Mouse (Mus musculus) intestine, embryonic 16.5 days (tissue): ENCODE data around the gene Krtap5-4. TPM values are rescaled to one million over a fixed set of nuclear protein-coding genes. Genes with fewer than 3 reads are reported as not detected.
A peak's percentile ranks its signal among the peaks of the same experiment; 100 is the strongest.
"Not testable (repeated sequence)": the region's sequence is repeated elsewhere in the genome, so short reads cannot be mapped to it uniquely, and the experiment has no call there.

ENCODE experiments used
- ATAC-seq: fragments of 200-750 bp; cut with Nextera tagmentation; 2 replicates; pipeline ENCODE4 v1.8.0; 2017; ENCODE audit warnings: moderate TSS enrichment, moderate library complexity
- H3K27ac ChIP-seq: fragments of 300-500 bp; sonication (generic); 2 replicates; pipeline ENCODE4 v1.5.1; 2014; ENCODE audit warnings: mild to moderate bottlenecking, low read length
- H3K27me3 ChIP-seq: fragments of 300-500 bp; sonication (generic); replicated peaks from 2 replicates; pipeline ENCODE4 v1.6.1; 2014; ENCODE audit warnings: low read length, control low read depth, mixed read lengths; ENCODE audit not compliant: control insufficient read depth, insufficient read depth
- H3K36me3 ChIP-seq: fragments of 300-500 bp; sonication (generic); 2 replicates; pipeline ENCODE4 v1.6.1; 2014; ENCODE audit warnings: low read length, control low read depth; ENCODE audit not compliant: control insufficient read depth, insufficient read depth
- H3K4me1 ChIP-seq: fragments of 300-500 bp; sonication (generic); 2 replicates; pipeline ENCODE4 v1.6.1; 2014; ENCODE audit warnings: low read length, control low read depth, mixed read lengths; ENCODE audit not compliant: control insufficient read depth, insufficient read depth
- H3K4me2 ChIP-seq: fragments of 300-500 bp; sonication (generic); 2 replicates; pipeline ENCODE4 v1.6.1; 2014; ENCODE audit warnings: low read depth, low read length, control low read depth
- H3K4me3 ChIP-seq: fragments of 300-500 bp; sonication (generic); 2 replicates; pipeline ENCODE4 v1.5.1; 2014; ENCODE audit warnings: mild to moderate bottlenecking, low read length
- H3K9ac ChIP-seq: fragments of 300-500 bp; sonication (generic); 2 replicates; pipeline ENCODE4 v1.6.1; 2014; ENCODE audit warnings: low read depth, low read length
- H3K9me3 ChIP-seq: fragments of 300-500 bp; sonication (generic); 2 replicates; pipeline ENCODE4 v1.6.1; 2016; ENCODE audit warnings: low read length, control low read depth; ENCODE audit not compliant: control insufficient read depth
- WGBS: fragments of 180-500 bp; shearing (Covaris S2); extraction: QIAGEN DNeasy Blood & Tissue Kit; methylation state at CpG from one replicate; pipeline ENCODE4 v1.1.7; 2014; 5-methylcytosine and 5-hydroxymethylcytosine counted together
- polyA plus RNA-seq: library from polyadenylated mRNA; unstranded; fragments of >200 nt; fragmentation: Nextera tagmentation; extraction: Ambion mirVana; gene quantifications from 2 replicates; pipeline ENCODE4 v1.2.1, GENCODE M21; 2015

Gene Krtap5-4
- polyA plus RNA-seq, result not detected in 2 replicates

DNA sequence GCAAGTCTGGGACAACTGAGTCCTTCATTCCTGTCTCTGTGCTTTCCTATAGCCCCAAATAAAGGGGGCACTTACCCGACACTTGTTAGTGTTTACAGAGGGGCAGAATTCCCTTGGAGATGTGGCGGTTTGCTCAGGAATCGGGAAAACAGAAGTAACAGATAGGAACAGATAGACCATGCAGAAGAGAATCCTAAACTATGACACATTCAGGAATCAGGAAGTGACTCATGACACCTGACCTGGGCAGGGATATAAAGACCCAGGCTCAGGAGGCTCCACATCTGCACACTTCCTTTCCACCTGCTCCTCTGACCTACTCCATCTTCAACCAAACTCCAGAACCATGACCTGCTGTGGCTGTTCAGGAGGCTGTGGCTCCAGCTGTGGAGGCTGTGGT is at the start of gene Krtap5-4:
Krtap5-4 (plus strand) TSS at position 301 of the 400 bp plus-strand sequence.
- Histone ChIP-seq H3K4me3 (no peak within 1 kb of the TSS), H3K36me3 (no peaks in the 10 kb centered on the region), H3K9ac (no peak within 1 kb of the TSS), H3K9me3 (no peaks in the 10 kb centered on the region), H3K27me3 (no peaks in the 10 kb centered on the region), H3K4me1 (no peaks in the 10 kb centered on the region), H3K27ac (no peak within 1 kb of the TSS), H3K4me2 (no peak within 1 kb of the TSS)
- 49% methylated on average over 3 of the region's 3 CpGs for WGBS
- ATAC-seq, result no peak

DNA sequence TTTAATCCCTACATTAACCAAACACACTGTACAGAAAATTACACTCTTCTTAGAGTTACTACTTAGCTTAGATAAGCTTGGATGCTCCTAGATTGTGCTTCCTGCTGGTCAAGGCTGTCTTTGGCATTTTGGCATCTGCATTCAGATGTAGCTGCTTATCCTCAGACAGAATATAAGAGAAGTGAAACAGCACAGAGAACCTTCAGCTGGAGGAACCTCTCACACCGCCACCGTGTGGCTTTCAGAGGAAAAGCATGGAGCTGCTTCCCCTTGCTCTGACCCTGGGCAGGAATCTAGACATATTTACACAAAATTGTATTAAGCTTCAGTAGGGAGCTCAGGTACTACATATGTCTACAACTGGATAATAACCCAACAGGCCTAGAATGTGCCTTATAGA is 47.8 kb upstream of the Krtap5-4 start:
- no peak overlapping the region for H3K4me3 ChIP-seq
- no peaks in the 10 kb centered on the region for H3K4me1 ChIP-seq
- no peaks in the 10 kb centered on the region for H3K9me3 ChIP-seq
- no peak overlapping the region for H3K4me2 ChIP-seq
- H3K27ac ChIP-seq, result no peak overlapping the region
- no peak overlapping the region for H3K9ac ChIP-seq
- H3K36me3 ChIP-seq, result no peaks in the 10 kb centered on the region
- WGBS, result 0% methylated on average over 2 of the region's 2 CpGs
- H3K27me3 ChIP-seq, result no peaks in the 10 kb centered on the region; the same call in 1 of the 2 replicates
- no peak for ATAC-seq

DNA sequence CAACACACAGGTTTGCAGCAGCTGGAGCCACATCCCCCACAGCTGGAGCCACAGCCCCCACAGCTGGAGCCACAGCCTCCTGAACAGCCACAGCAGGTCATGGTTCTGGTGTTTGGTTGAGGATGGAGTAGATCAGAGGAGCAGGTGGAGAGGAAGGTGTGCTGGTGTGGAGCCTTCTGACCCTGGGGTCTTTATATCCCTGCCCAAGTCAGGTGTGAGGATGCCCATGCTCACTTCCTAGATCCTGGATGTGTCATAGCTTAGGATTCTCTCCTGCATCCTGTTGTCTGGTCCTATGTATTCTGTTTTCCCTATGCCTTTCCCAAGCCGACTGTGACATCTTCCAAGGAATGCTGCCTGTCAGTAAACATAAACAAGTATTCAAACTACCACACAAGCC is 45.1 kb upstream of the Krtap5-4 start, which contains the start of gene Gm2431:
Gm2431 (minus strand) TSS at position 101 of the 400 bp plus-strand sequence.
- 21% methylated on average over 1 of the region's 1 CpGs for WGBS

DNA sequence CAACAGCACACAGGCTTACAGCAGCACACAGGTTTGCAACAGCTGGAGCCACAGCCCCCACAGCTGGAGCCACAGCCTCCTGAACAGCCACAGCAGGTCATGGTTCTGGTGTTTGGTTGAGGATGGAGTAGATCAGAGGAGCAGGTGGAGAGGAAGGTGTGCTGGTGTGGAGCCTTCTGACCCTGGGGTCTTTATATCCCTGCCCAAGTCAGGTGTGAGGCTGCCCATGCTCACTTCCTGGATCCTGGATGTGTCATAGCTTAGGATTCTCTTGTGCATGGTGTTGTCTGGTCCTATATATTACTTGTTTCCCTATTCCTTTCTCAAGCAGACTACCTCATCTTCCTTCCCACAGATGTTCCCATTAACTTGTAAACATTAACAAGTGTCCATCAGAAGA is 29.1 kb upstream of the Krtap5-4 start, which contains the start of gene Gm4559:
Gm4559 (minus strand) TSS at position 101 of the 400 bp plus-strand sequence.
- not testable (repeated sequence) for H3K9ac ChIP-seq, H3K27ac ChIP-seq, H3K4me1 ChIP-seq, H3K9me3 ChIP-seq, H3K27me3 ChIP-seq, H3K4me3 ChIP-seq, H3K36me3 ChIP-seq, H3K4me2 ChIP-seq, ATAC-seq

More for the DNA sequence above, 45.1 kb upstream of the Krtap5-4 start, which contains the start of gene Gm2431:
- ATAC-seq, H3K4me3 ChIP-seq, H3K36me3 ChIP-seq, H3K4me2 ChIP-seq, H3K9me3 ChIP-seq, H3K27me3 ChIP-seq, H3K27ac ChIP-seq, H3K4me1 ChIP-seq, H3K9ac ChIP-seq: not testable (repeated sequence)

DNA sequence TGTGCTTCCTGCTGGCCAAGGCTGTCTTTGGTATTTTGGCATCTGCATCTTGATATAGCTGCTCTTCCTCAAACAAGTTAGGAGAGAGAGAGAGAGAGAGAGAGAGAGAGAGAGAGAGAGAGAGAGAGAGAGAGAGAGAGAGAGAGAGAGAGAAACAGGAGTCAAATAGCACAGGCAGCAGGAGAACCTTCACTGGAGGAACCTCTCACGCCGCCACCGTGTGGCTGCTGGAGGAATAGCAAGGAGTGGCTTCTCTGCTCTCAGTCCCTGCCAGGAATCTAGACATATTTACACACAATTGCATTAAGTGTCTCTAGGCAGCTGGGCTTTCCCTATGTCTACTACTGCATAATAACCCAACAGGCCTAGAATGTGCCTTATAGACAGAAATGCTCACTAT is 25.2 kb upstream of the Krtap5-4 start:
- WGBS, result 0% methylated on average over 3 of the region's 3 CpGs
- not testable (repeated sequence) for H3K9me3 ChIP-seq, H3K9ac ChIP-seq, H3K27me3 ChIP-seq, H3K4me1 ChIP-seq, H3K27ac ChIP-seq, H3K4me3 ChIP-seq, H3K4me2 ChIP-seq, H3K36me3 ChIP-seq
- peak; percentile 42 for ATAC-seq

DNA sequence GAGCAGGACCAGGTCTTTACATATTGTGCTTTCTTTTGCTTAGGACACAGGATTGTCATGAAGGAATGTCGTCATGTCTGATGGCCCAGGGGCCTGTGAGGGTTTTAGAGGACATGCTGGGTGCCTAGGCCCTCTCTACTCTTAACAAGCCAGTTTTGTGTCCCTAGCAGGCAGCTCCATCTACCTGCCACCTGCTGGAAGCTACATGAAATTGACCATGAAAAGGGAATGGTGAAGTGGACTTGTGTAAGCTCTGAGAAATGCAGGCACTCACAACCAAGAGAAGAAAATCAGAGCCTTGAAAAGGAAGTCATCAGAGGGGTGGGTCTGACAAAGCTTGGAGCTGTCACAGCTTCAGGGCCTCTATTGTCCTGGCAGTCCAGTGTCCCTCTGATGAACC is 24.1 kb upstream of the Krtap5-4 start:
- not testable (repeated sequence) for H3K4me1 ChIP-seq, H3K27me3 ChIP-seq, H3K4me3 ChIP-seq, ATAC-seq, H3K36me3 ChIP-seq, H3K27ac ChIP-seq, H3K9me3 ChIP-seq, H3K9ac ChIP-seq, H3K4me2 ChIP-seq
- WGBS, result 73% methylated on average over 1 of the region's 1 CpGs

DNA sequence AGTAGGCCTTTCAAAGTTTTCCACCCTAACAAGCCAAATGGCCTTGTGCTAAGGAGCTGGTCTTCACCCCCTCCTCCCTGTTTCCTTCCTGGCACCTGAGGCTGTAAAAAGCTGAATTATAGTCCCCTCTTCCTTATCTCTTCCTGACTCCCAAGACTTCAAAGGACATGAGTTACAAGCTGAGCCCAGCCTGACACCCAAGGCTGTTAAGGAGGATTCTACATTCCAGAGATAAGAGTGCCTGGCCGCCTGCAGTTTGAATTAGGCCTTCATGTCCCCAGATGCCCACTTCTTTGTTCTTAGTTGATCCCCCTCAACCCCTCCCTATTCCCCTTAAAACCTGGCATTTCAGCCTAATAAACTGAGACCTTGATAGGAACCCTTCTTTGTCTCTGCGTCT is 20.5 kb upstream of the Krtap5-4 start:
- H3K4me3 ChIP-seq, H3K4me2 ChIP-seq: not testable (repeated sequence)
- WGBS, result 32% methylated on average over 2 of the region's 2 CpGs

DNA sequence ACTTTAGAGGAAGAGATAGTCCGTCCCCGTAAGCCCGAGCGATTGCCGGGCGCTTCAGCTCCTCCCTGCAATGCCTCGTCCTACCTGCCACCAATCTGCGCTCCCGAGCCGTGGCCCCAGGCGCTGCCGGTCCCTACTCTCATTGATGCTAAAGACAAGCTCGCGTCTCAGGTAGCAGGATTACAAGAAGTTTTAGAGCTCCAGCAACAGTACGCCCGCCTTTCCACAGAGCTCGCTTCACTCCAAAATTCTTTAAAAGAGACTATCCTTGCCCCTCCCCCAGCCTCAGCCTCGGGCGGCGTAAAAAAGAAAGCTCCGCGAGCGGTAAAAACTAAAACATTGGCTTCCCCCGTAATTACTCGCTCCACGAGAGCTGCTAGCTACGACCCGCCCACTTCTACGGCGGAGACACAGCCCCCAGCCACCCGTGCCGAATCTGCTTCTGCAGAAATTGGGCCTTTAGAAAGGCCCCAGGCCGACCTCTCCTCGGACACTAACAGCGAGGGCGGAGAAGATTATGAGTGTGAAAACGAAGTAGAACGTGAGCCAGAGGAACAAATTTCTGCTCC is 19.2 kb upstream of the Krtap5-4 start:
- under 1% methylated on average over 38 of the region's 38 CpGs for WGBS
- Histone ChIP-seq H3K9me3 (no peaks in the 10 kb centered on the region), H3K4me1 (peaks cover 14% of the 10 kb centered on the region; the same call in 1 of the 2 replicates), H3K27ac (peak overlapping the region; percentile 86), H3K36me3 (no peaks in the 10 kb centered on the region), H3K9ac (peak overlapping the region; percentile 74), H3K4me2 (peak overlapping the region; percentile 85), H3K27me3 (no peaks in the 10 kb centered on the region), H3K4me3 (peak overlapping the region; percentile 62)
- peak; percentile 71 for ATAC-seq

More for the DNA sequence above, 20.5 kb upstream of the Krtap5-4 start:
- H3K4me1 ChIP-seq, result peaks cover 14% of the 10 kb centered on the region; the same call in 1 of the 2 replicates
- not testable (repeated sequence) for H3K9ac ChIP-seq, H3K36me3 ChIP-seq, ATAC-seq, H3K27ac ChIP-seq, H3K27me3 ChIP-seq, H3K9me3 ChIP-seq

DNA sequence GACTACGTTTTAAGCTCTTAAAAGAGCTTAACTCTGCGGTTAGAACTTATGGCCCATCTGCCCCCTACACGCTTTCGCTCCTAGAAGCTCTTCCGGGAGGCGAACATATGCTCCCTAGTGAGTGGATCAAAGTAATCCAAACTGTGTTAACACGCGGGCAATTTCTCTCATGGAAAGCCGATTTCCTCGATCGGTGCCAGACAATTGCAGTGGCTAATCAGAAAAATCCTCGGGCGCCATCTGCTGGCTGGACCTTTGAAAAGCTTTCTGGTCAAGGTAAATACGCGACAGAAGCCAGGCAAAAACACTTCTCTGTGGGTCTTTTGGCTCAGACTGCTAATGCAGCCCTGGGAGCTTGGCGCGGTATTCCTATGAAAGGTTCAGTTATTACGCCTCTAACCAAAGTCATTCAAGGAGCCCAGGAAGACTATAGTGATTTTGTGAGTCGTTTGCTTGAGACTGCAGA is 18.7 kb upstream of the Krtap5-4 start:
- peak; percentile 66 for ATAC-seq

More for the DNA sequence above, 18.7 kb upstream of the Krtap5-4 start:
- Histone ChIP-seq H3K4me3 (peak overlapping the region; percentile 62), H3K27me3 (no peaks in the 10 kb centered on the region), H3K27ac (peak overlapping the region; percentile 86), H3K36me3 (no peaks in the 10 kb centered on the region), H3K4me1 (peaks cover 14% of the 10 kb centered on the region; the same call in 1 of the 2 replicates), H3K4me2 (peak overlapping the region; percentile 85), H3K9me3 (no peaks in the 10 kb centered on the region), H3K9ac (peak overlapping the region; percentile 74)
- 0% methylated on average over 19 of the region's 19 CpGs for WGBS
